Mouse (Mus musculus) CD4-positive, CD25-positive, alpha-beta regulatory T cell, adult 4 months (primary cell): ENCODE results near the gene Upf3a. TPM values are rescaled to one million over a fixed set of nuclear protein-coding genes. Genes with fewer than 3 reads are reported as not detected.
"Not testable (repeated sequence)": the region's sequence is repeated elsewhere in the genome, so short reads cannot be mapped to it uniquely, and the experiment has no call there.

ENCODE experiments used
- ATAC-seq: one replicate; pipeline ENCODE4 v1.8.0; 2017
- polyA plus RNA-seq, 2 experiments: library from polyadenylated mRNA; unstranded; fragments of 100-300 nt; shearing (Covaris generic); gene quantifications; one replicate each; pipeline ENCODE4 v1.2.1; 2017

The Upf3a gene
- 10 to 100 TPM; 13.9 to 15.0 TPM for polyA plus RNA-seq

- peak; percentile 90 for ATAC-seq
Measured at GRCm38 (mm10) chr8:13785250-13785763, at the start of gene Upf3a. Upf3a (plus strand) TSS chr8:13785615.

DNA sequence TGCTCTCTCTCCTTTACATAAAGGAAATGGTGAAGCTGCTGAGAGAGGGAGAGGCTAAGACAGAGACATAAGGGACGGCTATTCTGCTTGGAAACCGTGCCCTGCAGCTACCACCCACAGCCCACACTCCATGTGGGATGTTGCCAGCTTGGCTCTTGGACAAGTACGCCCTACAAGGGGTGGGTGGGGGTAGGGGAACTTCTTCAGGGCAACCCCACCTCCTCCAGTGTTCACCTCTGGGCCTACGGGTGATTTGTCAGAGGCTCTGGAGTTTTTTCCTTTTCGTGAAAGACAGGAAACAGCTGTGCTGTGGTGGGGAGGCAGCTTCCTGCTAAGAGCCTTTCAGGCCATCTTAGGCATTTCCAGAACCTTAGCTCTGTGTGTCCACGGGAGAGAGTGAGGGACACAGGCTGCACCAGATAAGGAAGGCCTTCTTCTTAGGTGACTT, 45.1 kb upstream of the Upf3a start:
- peak; percentile 64 for ATAC-seq

GRCm38 (mm10) chr8:13740817-13741613, 44.4 kb upstream of the Upf3a start:
- ATAC-seq: no peak

GRCm38 (mm10) chr8:13746212-13746611, 39.2 kb upstream of the Upf3a start:
- not testable (repeated sequence) for ATAC-seq

DNA sequence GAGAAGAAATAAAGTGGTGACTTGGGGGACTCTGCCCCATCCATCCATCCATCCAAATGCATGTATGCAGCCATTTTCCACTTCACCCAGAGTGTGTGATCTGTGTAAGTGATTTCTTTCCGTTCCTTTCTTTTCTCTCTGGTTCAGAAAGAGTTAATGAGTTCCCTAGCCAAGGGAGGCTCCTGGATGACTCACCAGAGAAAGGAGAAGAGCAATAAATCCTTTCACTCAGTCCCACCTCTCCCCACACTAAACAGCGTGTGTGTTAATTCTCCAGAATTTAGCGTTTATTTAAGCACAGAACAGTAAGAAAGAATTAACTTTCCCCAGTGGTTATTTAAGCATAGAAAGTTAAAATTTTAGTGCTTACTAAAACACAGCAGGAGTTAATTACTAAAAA, 37.8 kb upstream of the Upf3a start:
- ATAC-seq: no peak

DNA sequence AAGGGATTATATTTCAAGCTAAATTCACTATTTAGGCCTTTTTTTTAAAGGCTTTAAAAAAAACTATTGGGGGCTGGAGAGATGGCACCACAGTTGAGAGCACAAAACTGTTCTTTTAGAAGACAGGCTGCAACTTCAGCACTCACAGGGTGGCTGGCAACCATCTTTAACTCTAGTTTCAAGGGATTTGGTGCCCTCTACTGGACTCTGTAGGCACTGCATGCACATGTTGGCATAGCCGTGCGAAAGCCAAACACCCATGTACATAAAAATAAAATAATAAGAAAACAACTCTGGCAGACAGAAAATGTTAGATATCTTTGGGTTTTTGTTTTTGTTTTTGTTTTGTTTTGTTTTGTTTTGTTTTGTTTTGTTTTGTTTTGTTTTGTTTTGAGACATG, 31.7 kb upstream of the Upf3a start:
- ATAC-seq: peak; percentile 46

- ATAC-seq: no peak
Measured at GRCm38 (mm10) chr8:13756480-13756879, 28.9 kb upstream of the Upf3a start.

- peak; percentile 87 for ATAC-seq
Measured at GRCm38 (mm10) chr8:13756982-13757804, 28.2 kb upstream of the Upf3a start, which contains the start of gene Cdc16. Cdc16 (plus strand) TSS chr8:13757676.

DNA sequence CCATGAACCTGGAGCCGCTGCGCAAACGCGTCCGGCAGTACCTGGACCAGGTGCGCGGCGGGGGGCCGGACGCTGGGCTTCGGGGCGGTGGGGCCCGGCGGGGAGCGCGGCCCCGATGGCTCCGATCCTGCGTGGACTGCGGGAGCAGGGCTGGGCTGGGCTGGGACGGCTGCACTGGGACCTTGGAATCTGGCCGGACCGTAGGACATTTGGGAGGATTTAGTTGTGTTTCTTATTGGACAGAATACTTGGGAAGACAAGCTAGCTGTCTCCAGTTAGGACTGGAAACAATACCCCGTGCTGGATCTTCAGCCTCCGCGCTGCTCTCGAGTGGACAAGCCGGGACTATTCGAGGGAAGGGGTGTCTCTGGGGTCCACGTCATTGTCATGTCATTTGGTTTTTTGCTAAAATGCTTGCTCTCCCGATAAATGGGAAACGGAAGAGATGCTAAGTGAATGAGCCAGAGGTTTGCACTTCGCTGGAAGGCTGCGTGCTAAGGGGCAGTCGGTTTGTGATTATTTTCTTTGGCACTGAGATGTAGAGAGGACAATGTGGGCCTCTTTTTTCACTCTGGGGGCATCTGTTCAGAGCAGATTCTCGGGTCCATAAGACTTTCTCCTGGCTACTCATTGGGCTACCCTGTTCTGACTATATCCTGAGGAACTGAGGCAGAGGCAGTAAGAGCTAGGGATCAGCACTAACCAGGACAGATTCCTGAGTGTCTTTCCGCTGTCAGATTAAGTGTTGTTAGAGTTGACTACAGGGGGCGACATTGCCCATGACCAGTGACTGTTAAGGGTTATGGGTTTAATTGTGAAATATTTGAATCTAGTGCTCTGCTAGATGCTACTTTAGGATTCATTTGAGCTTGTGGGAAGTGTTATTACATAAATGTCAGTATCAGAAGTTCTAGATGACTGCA, 27.3 kb upstream of the Upf3a start:
- peak; percentile 61 for ATAC-seq

DNA sequence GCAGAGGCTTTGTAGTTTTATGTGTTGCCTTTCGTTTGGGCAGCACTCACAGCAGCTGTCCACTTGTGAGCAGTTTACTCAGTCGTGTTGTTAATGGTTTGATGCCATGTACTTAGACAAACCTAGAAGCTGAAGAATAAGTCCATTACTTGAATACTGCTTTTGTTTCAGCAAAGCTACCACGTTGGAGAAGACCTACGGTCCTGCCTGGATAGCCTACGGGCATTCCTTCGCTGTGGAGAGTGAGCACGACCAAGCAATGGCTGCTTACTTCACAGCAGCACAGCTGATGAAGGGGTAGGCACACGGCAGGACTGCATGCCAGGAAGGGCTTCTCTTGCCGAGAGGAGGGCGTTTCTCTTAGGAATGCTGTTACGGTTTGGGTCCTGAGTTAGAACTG, 16.2 kb upstream of the Upf3a start:
- no peak for ATAC-seq

- no peak for ATAC-seq
Measured at GRCm38 (mm10) chr8:13780536-13780935, 4.9 kb upstream of the Upf3a start.

- ATAC-seq: peak; percentile 78
Measured at GRCm38 (mm10) chr8:13785764-13786299, 417 bp downstream of the Upf3a start.

- ATAC-seq: no peak
Measured at GRCm38 (mm10) chr8:13789606-13790005, 4.2 kb downstream of the Upf3a start.

DNA sequence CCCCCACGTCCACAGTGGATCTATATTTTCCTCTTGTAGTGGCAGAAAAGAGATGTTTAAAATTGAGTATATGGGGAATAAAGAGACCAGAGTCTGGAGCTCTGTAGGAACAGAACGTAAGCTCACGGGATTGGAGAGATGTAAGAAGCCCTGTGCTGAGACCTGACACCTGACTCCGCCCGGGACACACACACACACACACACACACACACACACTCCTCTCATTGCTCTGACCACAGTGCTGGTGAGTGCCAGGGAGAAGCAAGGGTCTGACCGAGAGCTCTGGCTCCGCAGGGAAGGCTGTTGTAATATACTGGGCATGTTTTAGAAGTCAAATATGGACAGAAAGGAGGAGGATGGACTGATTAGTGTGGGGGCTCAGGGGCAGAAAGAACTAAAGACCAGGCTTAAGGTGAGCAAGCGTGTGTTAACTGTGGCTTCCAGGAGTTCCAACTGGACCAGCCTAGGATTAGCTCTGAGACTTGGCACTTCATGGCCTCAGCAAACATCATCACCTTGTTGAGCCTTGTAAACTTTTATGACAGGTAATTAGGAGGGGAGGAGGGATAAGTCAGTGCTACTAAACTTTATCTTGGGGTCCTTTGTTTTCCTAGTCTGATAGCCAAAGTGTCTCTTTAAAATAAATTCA, 7.8 kb downstream of the Upf3a start:
- no peak for ATAC-seq

DNA sequence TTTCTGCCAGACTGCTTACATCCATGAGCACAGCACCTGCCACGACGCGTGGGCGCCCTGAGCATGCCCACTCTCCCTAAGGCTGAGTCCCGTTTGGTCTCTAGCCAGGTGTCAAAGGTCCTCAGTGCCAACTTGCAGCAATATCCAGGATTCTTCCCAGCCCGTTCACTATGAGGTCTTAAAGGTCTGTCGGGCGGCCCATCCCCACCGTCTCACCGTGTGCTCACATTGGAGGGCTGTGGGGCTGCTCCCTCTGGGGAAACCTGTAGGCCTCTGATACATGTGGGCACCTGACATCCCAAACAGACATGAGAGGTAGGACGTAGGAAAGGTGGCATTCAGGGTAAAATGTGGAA, 8.3 kb downstream of the Upf3a start:
- no peak for ATAC-seq

GRCm38 (mm10) chr8:13797676-13798075, 12.3 kb downstream of the Upf3a start:
- no peak for ATAC-seq

- no peak for ATAC-seq
Measured at GRCm38 (mm10) chr8:13799566-13799965, 14.2 kb downstream of the Upf3a start.

- no peak for ATAC-seq
Measured at GRCm38 (mm10) chr8:13828598-13829172, 43.3 kb downstream of the Upf3a start.

DNA sequence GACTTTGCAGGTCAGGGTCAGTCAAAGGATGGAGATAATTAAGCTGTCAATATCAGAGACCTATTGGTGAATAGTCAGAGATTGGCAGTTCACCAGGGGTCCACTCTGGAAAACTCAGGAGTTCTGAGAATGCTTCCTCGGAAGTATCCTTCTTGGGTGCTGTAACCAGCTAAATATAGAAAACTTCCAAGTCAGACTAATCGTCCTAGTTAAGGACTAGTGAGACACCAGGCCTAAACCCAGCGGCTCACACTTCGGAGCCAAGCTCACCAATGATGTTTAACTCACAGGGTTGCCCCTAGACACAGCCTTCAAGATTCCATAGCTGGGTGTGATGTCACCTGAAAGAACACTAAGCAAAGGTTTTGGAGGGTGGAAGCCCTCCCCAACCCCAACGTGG, 52.9 kb downstream of the Upf3a start, which contains the start of gene AF366264:
TSS of gene AF366264 (minus strand) at position 101 of the 400 bp plus-strand sequence.
- ATAC-seq: not testable (repeated sequence)

- not testable (repeated sequence) for ATAC-seq
Measured at GRCm38 (mm10) chr8:13843286-13843685, 57.9 kb downstream of the Upf3a start.
